Mouse (Mus musculus): ENCODE data around the gene Fam214b. TPM values are rescaled to one million over a fixed set of nuclear protein-coding genes. Genes with fewer than 3 reads are reported as not detected.

The Fam214b gene
- polyA plus RNA-seq, 1 experiment from 2014 or later, result 6.7 TPM

GRCm38 (mm10) chr4:43040881-43041547 is 5.0 kb downstream of the Fam214b start:
- ATAC-seq, result no peak
- Histone ChIP-seq H3K9ac (ENCODE audit: low read depth, low read length) (no peak overlapping the region), H3K27me3 (replicated peaks; ENCODE audit: control insufficient read depth, insufficient read depth, low read length) (no peaks in the 10 kb centered on the region), H3K4me1 (ENCODE audit: control insufficient read depth, insufficient read depth, low read length) (peaks cover 37% of the 10 kb centered on the region), H3K27ac (ENCODE audit: low read length) (no peak overlapping the region), H3K36me3 (ENCODE audit: control insufficient read depth, insufficient read depth, low read length) (0 out of 2 replicates have a peak, but pooled peaks cover 3% of the 10 kb centered on the region), H3K4me2 (ENCODE audit: low read depth, low read length) (no peak overlapping the region), H3K9me3 (ENCODE audit: control insufficient read depth, low read length) (no peaks in the 10 kb centered on the region), H3K4me3 (ENCODE audit: low read length) (no peak overlapping the region)
- WGBS, result 67% methylated on average over 9 of the region's 9 CpGs

GRCm38 (mm10) chr4:43040114-43040572 is 5.9 kb downstream of the Fam214b start:
- H3K9ac ChIP-seq (ENCODE audit: low read depth, low read length), result peak overlapping the region; percentile 75
- H3K4me3 ChIP-seq (ENCODE audit: low read length), result peak overlapping the region; percentile 71
- 0 out of 2 replicates have a peak, but pooled peaks cover 3% of the 10 kb centered on the region for H3K36me3 ChIP-seq (ENCODE audit: control insufficient read depth, insufficient read depth, low read length)
- ATAC-seq, result peak; percentile 98
- H3K27me3 ChIP-seq (replicated peaks; ENCODE audit: control insufficient read depth, insufficient read depth, low read length), result no peaks in the 10 kb centered on the region
- peaks cover 34% of the 10 kb centered on the region for H3K4me1 ChIP-seq (ENCODE audit: control insufficient read depth, insufficient read depth, low read length)
- H3K9me3 ChIP-seq (ENCODE audit: control insufficient read depth, low read length), result no peaks in the 10 kb centered on the region
- peak overlapping the region; percentile 53; the same call in 1 of the 2 replicates for H3K27ac ChIP-seq (ENCODE audit: low read length)
- WGBS, result under 1% methylated on average over 24 of the region's 25 CpGs
- peak overlapping the region; percentile 84 for H3K4me2 ChIP-seq (ENCODE audit: low read depth, low read length)

- peaks cover 29% of the 10 kb centered on the region for H3K4me1 ChIP-seq (ENCODE audit: control insufficient read depth, insufficient read depth, low read length)
- peak overlapping the region; percentile 84 for H3K4me2 ChIP-seq (ENCODE audit: low read depth, low read length)
- H3K9ac ChIP-seq (ENCODE audit: low read depth, low read length), result peak overlapping the region; percentile 75
- H3K4me3 ChIP-seq (ENCODE audit: low read length), result peak overlapping the region; percentile 71
- WGBS, result 5% methylated on average over 11 of the region's 11 CpGs
- 0 out of 2 replicates have a peak, but pooled peaks cover 3% of the 10 kb centered on the region for H3K36me3 ChIP-seq (ENCODE audit: control insufficient read depth, insufficient read depth, low read length)
- no peak; the same call in 1 of the 2 replicates for ATAC-seq
- H3K27me3 ChIP-seq (replicated peaks; ENCODE audit: control insufficient read depth, insufficient read depth, low read length), result no peaks in the 10 kb centered on the region
- H3K9me3 ChIP-seq (ENCODE audit: control insufficient read depth, low read length), result no peaks in the 10 kb centered on the region
- H3K27ac ChIP-seq (ENCODE audit: low read length), result peak overlapping the region; percentile 53; the same call in 1 of the 2 replicates
Observed at GRCm38 (mm10) chr4:43039609-43040008, 6.4 kb downstream of the Fam214b start.

GRCm38 (mm10) chr4:43038567-43039495 is 7.2 kb downstream of the Fam214b start:
- Histone ChIP-seq H3K4me1 (ENCODE audit: control insufficient read depth, insufficient read depth, low read length) (peaks cover 21% of the 10 kb centered on the region), H3K9me3 (ENCODE audit: control insufficient read depth, low read length) (no peaks in the 10 kb centered on the region), H3K36me3 (ENCODE audit: control insufficient read depth, insufficient read depth, low read length) (0 out of 2 replicates have a peak, but pooled peaks cover 3% of the 10 kb centered on the region), H3K4me3 (ENCODE audit: low read length) (peak overlapping the region; percentile 71), H3K27me3 (replicated peaks; ENCODE audit: control insufficient read depth, insufficient read depth, low read length) (no peaks in the 10 kb centered on the region), H3K27ac (ENCODE audit: low read length) (no peak overlapping the region), H3K4me2 (ENCODE audit: low read depth, low read length) (peak overlapping the region; percentile 84), H3K9ac (ENCODE audit: low read depth, low read length) (peak overlapping the region; percentile 75; the same call in 1 of the 2 replicates)
- no peak for ATAC-seq
- 49% methylated on average over 15 of the region's 15 CpGs for WGBS

GRCm38 (mm10) chr4:43037860-43038566 is 8.0 kb downstream of the Fam214b start:
- Histone ChIP-seq H3K4me3 (ENCODE audit: low read length) (no peak overlapping the region), H3K9ac (ENCODE audit: low read depth, low read length) (no peak overlapping the region), H3K4me2 (ENCODE audit: low read depth, low read length) (no peak overlapping the region), H3K9me3 (ENCODE audit: control insufficient read depth, low read length) (no peaks in the 10 kb centered on the region), H3K27ac (ENCODE audit: low read length) (no peak overlapping the region), H3K36me3 (ENCODE audit: control insufficient read depth, insufficient read depth, low read length) (peaks cover 3% of the 10 kb centered on the region; the same call in 1 of the 2 replicates), H3K27me3 (replicated peaks; ENCODE audit: control insufficient read depth, insufficient read depth, low read length) (no peaks in the 10 kb centered on the region), H3K4me1 (ENCODE audit: control insufficient read depth, insufficient read depth, low read length) (peaks cover 19% of the 10 kb centered on the region)
- ATAC-seq, result no peak
- WGBS, result 69% methylated on average over 4 of the region's 4 CpGs

- H3K9ac ChIP-seq (ENCODE audit: low read depth, low read length), result no peak overlapping the region
- H3K27me3 ChIP-seq (replicated peaks; ENCODE audit: control insufficient read depth, insufficient read depth, low read length), result no peaks in the 10 kb centered on the region
- no peak for ATAC-seq
- peaks cover 3% of the 10 kb centered on the region; the same call in 1 of the 2 replicates for H3K36me3 ChIP-seq (ENCODE audit: control insufficient read depth, insufficient read depth, low read length)
- H3K4me2 ChIP-seq (ENCODE audit: low read depth, low read length), result no peak overlapping the region
- WGBS, result 89% methylated on average over 10 of the region's 10 CpGs
- no peaks in the 10 kb centered on the region for H3K9me3 ChIP-seq (ENCODE audit: control insufficient read depth, low read length)
- no peak overlapping the region for H3K27ac ChIP-seq (ENCODE audit: low read length)
- no peak overlapping the region for H3K4me3 ChIP-seq (ENCODE audit: low read length)
- peaks cover 25% of the 10 kb centered on the region for H3K4me1 ChIP-seq (ENCODE audit: control insufficient read depth, insufficient read depth, low read length)
Observed at GRCm38 (mm10) chr4:43036356-43036755, 9.7 kb downstream of the Fam214b start.

- peaks cover 25% of the 10 kb centered on the region for H3K4me1 ChIP-seq (ENCODE audit: control insufficient read depth, insufficient read depth, low read length)
- H3K9ac ChIP-seq (ENCODE audit: low read depth, low read length), result no peak overlapping the region
- 86% methylated on average over 6 of the region's 6 CpGs for WGBS
- no peaks in the 10 kb centered on the region for H3K27me3 ChIP-seq (replicated peaks; ENCODE audit: control insufficient read depth, insufficient read depth, low read length)
- no peak overlapping the region for H3K27ac ChIP-seq (ENCODE audit: low read length)
- peaks cover 3% of the 10 kb centered on the region; the same call in 1 of the 2 replicates for H3K36me3 ChIP-seq (ENCODE audit: control insufficient read depth, insufficient read depth, low read length)
- no peaks in the 10 kb centered on the region for H3K9me3 ChIP-seq (ENCODE audit: control insufficient read depth, low read length)
- H3K4me3 ChIP-seq (ENCODE audit: low read length), result no peak overlapping the region
- ATAC-seq, result no peak
- H3K4me2 ChIP-seq (ENCODE audit: low read depth, low read length), result no peak overlapping the region
Observed at GRCm38 (mm10) chr4:43035851-43036250, 10.2 kb downstream of the Fam214b start.

- Histone ChIP-seq H3K4me1 (ENCODE audit: control insufficient read depth, insufficient read depth, low read length) (peaks cover 19% of the 10 kb centered on the region), H3K27me3 (replicated peaks; ENCODE audit: control insufficient read depth, insufficient read depth, low read length) (no peaks in the 10 kb centered on the region), H3K4me2 (ENCODE audit: low read depth, low read length) (no peak overlapping the region), H3K36me3 (ENCODE audit: control insufficient read depth, insufficient read depth, low read length) (peaks cover 3% of the 10 kb centered on the region; the same call in 1 of the 2 replicates), H3K9ac (ENCODE audit: low read depth, low read length) (no peak overlapping the region), H3K9me3 (ENCODE audit: control insufficient read depth, low read length) (no peaks in the 10 kb centered on the region), H3K4me3 (ENCODE audit: low read length) (no peak overlapping the region), H3K27ac (ENCODE audit: low read length) (no peak overlapping the region)
- no peak for ATAC-seq
- WGBS, result 81% methylated on average over 14 of the region's 14 CpGs
Observed at GRCm38 (mm10) chr4:43033481-43033880, 12.5 kb downstream of the Fam214b start.
